Mouse (Mus musculus) T-helper 2 cell (primary cell): ENCODE data around the gene Parvb.
"Not testable (repeated sequence)": the region's sequence is repeated elsewhere in the genome, so short reads cannot be mapped to it uniquely, and the experiment has no call there.

Source experiments
- in situ Hi-C: fragments of 300-600 bp; cut with MboI, MseI; formaldehyde crosslinking; loops from one replicate; pipeline ENCODE4 v1.15.1; 2025; ENCODE audit warnings: high pct_unique_total_duplicates

The Parvb gene

GRCm38 (mm10) chr15:84256864-84257263, 25.0 kb downstream of the Parvb start:
- in situ Hi-C loops = no loop called here

GRCm38 (mm10) chr15:84258602-84259355, 26.9 kb downstream of the Parvb start:
- in situ Hi-C loops = no loop called here

GRCm38 (mm10) chr15:84260123-84260822, 28.4 kb downstream of the Parvb start:
- in situ Hi-C loops = loop anchor here (5.0 kb wide), 1 partner anchor 372 kb away; no protein-coding TSS in a partner anchor

GRCm38 (mm10) chr15:84262630-84263029, 30.8 kb downstream of the Parvb start:
- in situ Hi-C loops = loop anchor here (5.0 kb wide), 1 partner anchor 370 kb away; no protein-coding TSS in a partner anchor

- in situ Hi-C loops = loop anchor here (5.0 kb wide), 1 partner anchor 369 kb away; no protein-coding TSS in a partner anchor
These were observed 31.7 kb downstream of the Parvb start for GRCm38 (mm10) chr15:84263573-84263972.

GRCm38 (mm10) chr15:84265141-84265540, 33.3 kb downstream of the Parvb start:
- in situ Hi-C loops = no loop called here

GRCm38 (mm10) chr15:84266290-84266689, 34.4 kb downstream of the Parvb start:
- in situ Hi-C loops = no loop called here

- in situ Hi-C loops = no loop called here
These were observed 35.9 kb downstream of the Parvb start for GRCm38 (mm10) chr15:84267720-84268260.

GRCm38 (mm10) chr15:84269107-84269633, 37.3 kb downstream of the Parvb start:
- in situ Hi-C loops = no loop called here

- in situ Hi-C loops = no loop called here
These were observed 38.2 kb downstream of the Parvb start for GRCm38 (mm10) chr15:84270032-84270431.

- in situ Hi-C loops = no loop called here
These were observed 38.6 kb downstream of the Parvb start for GRCm38 (mm10) chr15:84270463-84270862.

GRCm38 (mm10) chr15:84276066-84276465, 44.2 kb downstream of the Parvb start:
- in situ Hi-C loops = no loop called here

- in situ Hi-C loops = no loop called here
These were observed 46.2 kb downstream of the Parvb start for GRCm38 (mm10) chr15:84278091-84278490.

GRCm38 (mm10) chr15:84278656-84279055, 46.8 kb downstream of the Parvb start:
- in situ Hi-C loops = no loop called here

- in situ Hi-C loops = loop anchor here (5.0 kb wide), 1 partner anchor 77 kb away; no protein-coding TSS in a partner anchor
These were observed 48.5 kb downstream of the Parvb start for GRCm38 (mm10) chr15:84280309-84280708.

GRCm38 (mm10) chr15:84280712-84281347, 49.0 kb downstream of the Parvb start:
- in situ Hi-C loops = loop anchor here (5.0 kb wide), 1 partner anchor 76 kb away; no protein-coding TSS in a partner anchor

GRCm38 (mm10) chr15:84282206-84283085, 50.6 kb downstream of the Parvb start:
- in situ Hi-C loops = loop anchor here (5.0 kb wide), 1 partner anchor 75 kb away; no protein-coding TSS in a partner anchor

- in situ Hi-C loops = loop anchor here (5.0 kb wide), 1 partner anchor 73 kb away; no protein-coding TSS in a partner anchor
These were observed 52.2 kb downstream of the Parvb start for GRCm38 (mm10) chr15:84284059-84284458.

- in situ Hi-C loops = no loop called here
These were observed 53.6 kb downstream of the Parvb start for GRCm38 (mm10) chr15:84285453-84285852.

GRCm38 (mm10) chr15:84288953-84289352, 57.1 kb downstream of the Parvb start:
- in situ Hi-C loops = not testable (repeated sequence)
